Mouse (Mus musculus): ENCODE measurements around the gene Snx6. TPM values are rescaled to one million over a fixed set of nuclear protein-coding genes. Genes with fewer than 3 reads are reported as not detected.
A peak's percentile ranks its signal among the peaks of the same experiment; 100 is the strongest.

Snx6 gene
- polyA plus RNA-seq, 1 experiment = 89.8 TPM

- no peak for TF ChIP-seq CTCF (IDR thresholded peaks at IDR 0.05; ENCODE audit: low read depth, low read length)
- TF ChIP-seq POLR2A (IDR thresholded peaks at IDR 0.05; ENCODE audit: borderline replicate concordance, low read depth, low read length) = no peak
- Histone ChIP-seq H3K4me3 (ENCODE audit: insufficient read depth, low read length) (no peak overlapping the region), H3K4me1 (ENCODE audit: control insufficient read depth, insufficient read depth, low read length) (peaks cover 21% of the 10 kb centered on the region), H3K27ac (ENCODE audit: insufficient read depth, low read depth, low read length) (no peak overlapping the region)
Measured at GRCm38 (mm10) chr12:54805254-54806002, 9.9 kb upstream of the Snx6 start.

DNA sequence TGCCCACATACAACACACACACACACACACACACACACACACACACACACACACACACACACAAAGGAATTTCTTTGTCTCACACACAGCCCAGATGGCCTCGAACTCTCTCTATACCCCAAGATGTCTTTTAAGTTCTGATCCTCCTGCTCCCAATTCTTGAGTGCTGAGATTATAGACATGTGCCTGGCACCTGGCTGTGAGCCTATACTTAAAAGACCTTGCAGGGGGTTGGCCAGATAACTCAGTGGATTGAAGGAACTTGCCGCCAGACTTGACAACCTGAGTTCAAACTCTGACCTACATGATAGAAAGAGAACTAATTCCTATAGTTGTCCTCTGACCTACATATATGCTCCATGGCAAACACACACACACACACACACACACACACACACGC lies 8.0 kb upstream of the Snx6 start:
- H3K4me1 ChIP-seq (ENCODE audit: control insufficient read depth, insufficient read depth, low read length) = peaks cover 14% of the 10 kb centered on the region
- no peak overlapping the region for H3K4me3 ChIP-seq (ENCODE audit: insufficient read depth, low read length)
- TF ChIP-seq CTCF (IDR thresholded peaks at IDR 0.05; ENCODE audit: low read depth, low read length) (no peak), POLR2A (IDR thresholded peaks at IDR 0.05; ENCODE audit: borderline replicate concordance, low read depth, low read length) (no peak)
- no peak overlapping the region for H3K27ac ChIP-seq (ENCODE audit: insufficient read depth, low read depth, low read length)

DNA sequence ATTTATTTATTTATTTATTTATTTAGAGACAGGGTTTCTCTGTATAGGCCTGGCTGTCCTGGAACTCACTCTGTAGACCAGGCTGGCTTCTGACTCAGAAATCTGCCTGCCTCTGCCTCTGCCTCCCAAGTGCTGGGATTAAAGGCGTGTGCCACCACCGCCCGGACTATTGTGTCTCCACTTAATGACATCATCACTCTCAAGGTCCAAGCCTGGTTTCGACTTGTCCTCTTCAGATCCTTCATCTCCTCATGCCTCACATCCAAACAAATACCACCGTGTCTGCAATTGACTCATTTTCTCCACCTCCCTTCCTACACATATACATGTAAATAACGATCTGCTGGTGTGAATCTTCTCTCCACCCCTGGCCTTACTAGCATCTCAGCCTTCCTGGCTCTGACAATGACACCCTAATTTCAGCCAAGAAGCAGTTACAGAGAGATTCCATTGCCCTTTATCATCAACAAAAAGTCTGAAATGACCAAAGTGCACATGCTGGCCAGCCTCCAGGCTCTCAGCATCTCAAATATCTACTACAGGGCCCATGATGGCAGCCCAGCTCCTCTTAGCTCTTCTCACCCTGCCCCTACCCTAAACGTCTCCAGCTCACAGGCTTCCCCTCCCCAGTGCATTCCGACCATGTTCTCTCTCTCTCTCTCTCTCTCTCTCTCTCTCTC lies 1.2 kb upstream of the Snx6 start:
- no peak overlapping the region for H3K4me3 ChIP-seq (ENCODE audit: insufficient read depth, low read length)
- TF ChIP-seq POLR2A (IDR thresholded peaks at IDR 0.05; ENCODE audit: borderline replicate concordance, low read depth, low read length) = no peak
- no peak for TF ChIP-seq CTCF (IDR thresholded peaks at IDR 0.05; ENCODE audit: low read depth, low read length)
- peaks cover 12% of the 10 kb centered on the region for H3K4me1 ChIP-seq (ENCODE audit: control insufficient read depth, insufficient read depth, low read length)

GRCm38 (mm10) chr12:54794392-54794791 lies 1.1 kb downstream of the Snx6 start:
- Histone ChIP-seq H3K4me1 (ENCODE audit: control insufficient read depth, insufficient read depth, low read length) (peaks cover 17% of the 10 kb centered on the region), H3K4me3 (ENCODE audit: insufficient read depth, low read length) (peak overlapping the region; percentile 34), H3K27ac (ENCODE audit: insufficient read depth, low read depth, low read length) (no peak overlapping the region)
- TF ChIP-seq CTCF (IDR thresholded peaks at IDR 0.05; ENCODE audit: low read depth, low read length) (no peak), POLR2A (IDR thresholded peaks at IDR 0.05; ENCODE audit: borderline replicate concordance, low read depth, low read length) (no peak)

More for the DNA sequence above, 1.2 kb upstream of the Snx6 start:
- no peak overlapping the region for H3K27ac ChIP-seq (ENCODE audit: insufficient read depth, low read depth, low read length)

- H3K4me1 ChIP-seq (ENCODE audit: control insufficient read depth, insufficient read depth, low read length) = peaks cover 21% of the 10 kb centered on the region
- H3K4me3 ChIP-seq (ENCODE audit: insufficient read depth, low read length) = no peak overlapping the region
- no peak overlapping the region for H3K27ac ChIP-seq (ENCODE audit: insufficient read depth, low read depth, low read length)
- TF ChIP-seq CTCF (IDR thresholded peaks at IDR 0.05; ENCODE audit: low read depth, low read length) = no peak
- no peak for TF ChIP-seq POLR2A (IDR thresholded peaks at IDR 0.05; ENCODE audit: borderline replicate concordance, low read depth, low read length)
Measured at GRCm38 (mm10) chr12:54791465-54791864, 4.0 kb downstream of the Snx6 start.

- Histone ChIP-seq H3K4me3 (ENCODE audit: insufficient read depth, low read length) (no peak overlapping the region), H3K27ac (ENCODE audit: insufficient read depth, low read depth, low read length) (no peak overlapping the region), H3K4me1 (ENCODE audit: control insufficient read depth, insufficient read depth, low read length) (peaks cover 21% of the 10 kb centered on the region)
- TF ChIP-seq CTCF (IDR thresholded peaks at IDR 0.05; ENCODE audit: low read depth, low read length) (no peak), POLR2A (IDR thresholded peaks at IDR 0.05; ENCODE audit: borderline replicate concordance, low read depth, low read length) (no peak)
Measured at GRCm38 (mm10) chr12:54789346-54790143, 6.0 kb downstream of the Snx6 start.

GRCm38 (mm10) chr12:54763624-54764023 lies 31.9 kb downstream of the Snx6 start:
- TF ChIP-seq POLR2A (IDR thresholded peaks at IDR 0.05; ENCODE audit: borderline replicate concordance, low read depth, low read length) (no peak), CTCF (IDR thresholded peaks at IDR 0.05; ENCODE audit: low read depth, low read length) (no peak)
- Histone ChIP-seq H3K4me3 (ENCODE audit: insufficient read depth, low read length) (no peak overlapping the region), H3K4me1 (ENCODE audit: control insufficient read depth, insufficient read depth, low read length) (no peaks in the 10 kb centered on the region), H3K27ac (ENCODE audit: insufficient read depth, low read depth, low read length) (no peak overlapping the region)

DNA sequence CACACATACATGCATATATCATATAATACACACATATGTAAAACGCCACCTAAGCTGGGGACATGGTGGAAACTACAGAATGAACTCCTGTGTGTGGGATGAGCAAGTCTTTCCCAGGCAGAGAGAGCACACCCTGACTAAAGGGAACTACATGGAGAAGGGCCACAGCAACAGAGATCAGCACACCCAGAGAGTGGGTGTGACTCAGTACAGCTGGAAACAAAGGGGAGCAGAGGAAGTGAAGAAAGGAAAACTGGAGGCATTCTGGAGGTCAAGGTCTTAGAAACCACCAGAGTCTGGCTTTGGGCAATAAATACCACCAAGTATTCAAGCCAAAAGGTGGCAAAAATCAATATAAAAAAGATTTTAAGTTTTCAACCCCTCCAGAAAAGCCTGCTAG lies 34.8 kb downstream of the Snx6 start:
- no peak for TF ChIP-seq CTCF (IDR thresholded peaks at IDR 0.05; ENCODE audit: low read depth, low read length)
- no peak for TF ChIP-seq POLR2A (IDR thresholded peaks at IDR 0.05; ENCODE audit: borderline replicate concordance, low read depth, low read length)
- Histone ChIP-seq H3K27ac (ENCODE audit: insufficient read depth, low read depth, low read length) (no peak overlapping the region), H3K4me3 (ENCODE audit: insufficient read depth, low read length) (no peak overlapping the region), H3K4me1 (ENCODE audit: control insufficient read depth, insufficient read depth, low read length) (no peaks in the 10 kb centered on the region)

DNA sequence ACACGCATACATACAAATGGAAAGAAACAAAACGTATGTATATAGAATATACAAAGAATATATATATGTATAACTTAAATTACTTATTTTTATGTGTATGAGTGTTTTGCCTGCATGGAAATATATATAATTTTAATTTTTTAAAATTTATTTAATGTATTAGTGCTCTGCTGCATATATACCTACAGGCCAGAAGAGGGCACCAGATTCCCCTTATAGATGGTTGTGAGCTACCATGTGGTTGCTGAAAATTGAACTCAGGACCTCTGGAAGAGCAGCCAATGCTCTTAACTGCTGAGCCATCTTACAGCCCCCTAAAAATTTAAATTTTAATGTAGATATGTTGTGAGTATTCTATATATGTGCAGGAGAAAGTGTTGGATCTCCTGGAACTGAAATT lies 36.7 kb downstream of the Snx6 start:
- H3K27ac ChIP-seq (ENCODE audit: insufficient read depth, low read depth, low read length) = no peak overlapping the region

More for the DNA sequence above, 36.7 kb downstream of the Snx6 start:
- Histone ChIP-seq H3K4me3 (ENCODE audit: insufficient read depth, low read length) (no peak overlapping the region), H3K4me1 (ENCODE audit: control insufficient read depth, insufficient read depth, low read length) (no peaks in the 10 kb centered on the region)
- TF ChIP-seq CTCF (IDR thresholded peaks at IDR 0.05; ENCODE audit: low read depth, low read length) = no peak
- no peak for TF ChIP-seq POLR2A (IDR thresholded peaks at IDR 0.05; ENCODE audit: borderline replicate concordance, low read depth, low read length)

Data from bone marrow macrophage, adult 2 months (primary cell).